Mouse (Mus musculus): Measurements from ENCODE around the gene Fam13a. TPM values are rescaled to one million over a fixed set of nuclear protein-coding genes. Genes with fewer than 3 reads are reported as not detected.

Gene Fam13a
- polyA plus RNA-seq, 1 experiment from 2014 or later = 9.0 TPM

DNA sequence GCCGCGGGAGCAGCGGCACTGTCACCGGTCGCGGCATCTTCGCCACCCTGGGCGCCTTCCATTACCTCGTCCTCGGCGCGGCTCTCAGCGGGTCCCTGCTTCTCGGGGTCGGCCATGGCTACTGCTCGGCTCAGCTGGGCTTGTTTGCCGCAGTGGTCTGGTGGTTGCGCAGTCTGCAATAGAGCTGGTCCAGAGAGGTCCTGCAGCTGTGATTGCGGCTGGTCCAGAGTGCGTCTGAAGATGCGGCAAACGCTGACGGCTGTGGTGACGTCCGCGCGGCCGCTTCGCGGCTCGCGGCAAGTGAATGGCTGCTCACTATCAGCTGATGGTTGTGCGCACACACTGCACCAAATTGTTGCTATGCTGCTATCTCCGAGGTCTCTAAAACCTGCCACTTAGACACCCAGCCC, 117.5 kb downstream of the Fam13a start, which contains the start of gene Nap1l5:
TSS of gene Nap1l5 (minus strand) at position 225 of the 410 bp plus-strand sequence.
- peaks cover 28% of the 10 kb centered on the region for H3K36me3 ChIP-seq (ENCODE audit: control insufficient read depth, insufficient read depth, low read length)
- H3K4me2 ChIP-seq (ENCODE audit: low read length) = peak within 1 kb of the TSS; percentile 67
- H3K27me3 ChIP-seq (ENCODE audit: control insufficient read depth, insufficient read depth, low read length) = no peaks in the 10 kb centered on the region
- H3K4me1 ChIP-seq (ENCODE audit: control insufficient read depth in 2 of 2, insufficient read depth in 2 of 2, low read length in 2 of 2) = peaks cover 0 to 2% of the 10 kb centered on the region in 2 experiments; a peak in 1 of 4 replicates
- 0 out of 2 replicates have a peak, but pooled peaks have one; percentile 39 for ATAC-seq (ENCODE audit: insufficient number of reproducible peaks, insufficient read depth, low FRiP score, low read depth)
- H3K9ac ChIP-seq (ENCODE audit: low read length) = peak within 1 kb of the TSS; percentile 32; the same call in 1 of the 2 replicates
- H3K9me3 ChIP-seq (ENCODE audit: control insufficient read depth, low read length) = peaks cover 16% of the 10 kb centered on the region
- peak within 1 kb of the TSS; percentile 37 to 48 for H3K4me3 ChIP-seq (ENCODE audit: control insufficient read depth in 1 of 2, insufficient read depth in 1 of 2, low read depth in 1 of 2, low read length in 2 of 2)
- WGBS = 54% methylated on average over 34 of the region's 34 CpGs
- H3K27ac ChIP-seq (replicated peaks in 1 of 2; ENCODE audit: control insufficient read depth in 1 of 2, insufficient read depth in 1 of 2, low read depth in 2 of 2, low read length in 2 of 2) = no peak within 1 kb of the TSS

DNA sequence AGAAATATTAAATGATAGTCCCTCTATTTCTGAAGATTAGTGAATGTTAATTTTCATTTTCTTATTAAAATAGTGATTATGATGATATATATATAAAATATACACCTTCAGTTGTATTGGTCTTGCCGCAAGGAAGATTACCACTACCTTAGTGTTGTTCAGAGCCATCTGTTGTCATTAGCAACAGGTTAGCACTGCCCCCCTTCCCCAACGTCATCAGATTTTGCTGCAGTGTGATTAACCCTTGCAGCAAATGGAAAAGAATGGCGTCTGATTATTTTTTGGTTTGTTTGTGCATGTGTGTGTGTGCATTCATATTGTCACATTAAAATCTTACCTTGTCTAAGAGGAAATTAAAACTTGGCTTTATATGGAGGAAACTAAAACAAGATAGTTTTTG, 119.8 kb downstream of the Fam13a start:
- Histone ChIP-seq H3K4me2 (ENCODE audit: low read length) (no peak overlapping the region), H3K9ac (ENCODE audit: low read length) (no peak overlapping the region), H3K4me3 (ENCODE audit: control insufficient read depth in 1 of 2, insufficient read depth in 1 of 2, low read depth in 1 of 2, low read length in 2 of 2) (no peak overlapping the region), H3K9me3 (ENCODE audit: control insufficient read depth, low read length) (peaks cover 16% of the 10 kb centered on the region), H3K27ac (replicated peaks in 1 of 2; ENCODE audit: control insufficient read depth in 1 of 2, insufficient read depth in 1 of 2, low read depth in 2 of 2, low read length in 2 of 2) (no peak overlapping the region), H3K27me3 (ENCODE audit: control insufficient read depth, insufficient read depth, low read length) (no peaks in the 10 kb centered on the region), H3K4me1 (ENCODE audit: control insufficient read depth in 2 of 2, insufficient read depth in 2 of 2, low read length in 2 of 2) (peaks cover 0 to 2% of the 10 kb centered on the region in 2 experiments; a peak in 1 of 4 replicates), H3K36me3 (ENCODE audit: control insufficient read depth, insufficient read depth, low read length) (peaks cover 39% of the 10 kb centered on the region)
- no peak for ATAC-seq (ENCODE audit: insufficient number of reproducible peaks, insufficient read depth, low FRiP score, low read depth)
- whole genome bisulfite sequencing = 64% methylated on average over 3 of the region's 3 CpGs

DNA sequence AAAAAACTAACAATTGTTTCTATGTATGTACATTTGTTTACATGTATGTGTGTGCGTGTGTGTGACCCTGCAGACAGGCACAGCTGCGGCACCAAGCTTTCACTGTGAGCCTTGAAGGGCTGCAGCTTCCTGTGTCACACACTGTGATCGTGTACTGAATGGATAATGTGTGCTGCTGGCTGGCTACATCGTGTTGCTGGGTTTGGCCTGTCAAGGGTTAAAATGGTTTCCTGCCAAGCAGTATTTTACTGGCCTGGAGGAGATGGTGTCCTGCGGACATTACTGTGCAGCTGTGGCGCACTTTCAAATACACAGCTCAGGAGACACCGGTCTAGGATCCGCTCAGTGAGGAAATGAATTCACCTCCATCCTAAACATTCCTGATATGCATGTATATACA, 121.2 kb downstream of the Fam13a start:
- 59% methylated on average over 8 of the region's 8 CpGs for WGBS
- no peak overlapping the region for H3K4me3 ChIP-seq (ENCODE audit: control insufficient read depth in 1 of 2, insufficient read depth in 1 of 2, low read depth in 1 of 2, low read length in 2 of 2)
- H3K4me1 ChIP-seq (ENCODE audit: control insufficient read depth in 2 of 2, insufficient read depth in 2 of 2, low read length in 2 of 2) = peaks cover 0 to 2% of the 10 kb centered on the region in 2 experiments; a peak in 1 of 4 replicates
- H3K9me3 ChIP-seq (ENCODE audit: control insufficient read depth, low read length) = peaks cover 16% of the 10 kb centered on the region
- H3K4me2 ChIP-seq (ENCODE audit: low read length) = no peak overlapping the region
- peaks cover 39% of the 10 kb centered on the region for H3K36me3 ChIP-seq (ENCODE audit: control insufficient read depth, insufficient read depth, low read length)
- ATAC-seq (ENCODE audit: insufficient number of reproducible peaks, insufficient read depth, low FRiP score, low read depth) = no peak
- H3K27ac ChIP-seq (replicated peaks in 1 of 2; ENCODE audit: control insufficient read depth in 1 of 2, insufficient read depth in 1 of 2, low read depth in 2 of 2, low read length in 2 of 2) = 0 out of 4 replicates have a peak overlapping the region, but pooled peaks of 1 of the 2 experiments have one; percentile 6
- H3K27me3 ChIP-seq (ENCODE audit: control insufficient read depth, insufficient read depth, low read length) = no peaks in the 10 kb centered on the region
- H3K9ac ChIP-seq (ENCODE audit: low read length) = no peak overlapping the region

DNA sequence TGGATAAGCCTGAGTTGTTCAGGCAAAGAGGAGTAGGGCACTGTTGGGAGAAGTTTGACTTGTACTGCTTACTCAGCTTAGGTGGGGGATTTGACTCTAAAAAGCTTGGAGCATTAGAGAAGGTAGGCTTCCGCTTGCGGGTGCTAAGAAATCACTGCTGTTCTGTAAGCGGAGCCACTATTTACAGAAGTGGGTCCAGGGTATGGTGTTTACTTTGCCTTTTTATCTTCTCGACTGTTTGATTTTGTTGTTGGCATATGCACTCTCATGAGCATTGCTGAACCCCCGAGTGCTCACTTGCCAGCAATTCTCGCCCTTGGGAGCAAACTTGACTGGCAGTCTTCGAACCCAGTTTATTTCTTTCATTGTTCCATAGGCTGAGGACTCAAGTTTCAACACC, 123.8 kb downstream of the Fam13a start:
- H3K4me2 ChIP-seq (ENCODE audit: low read length) = no peak overlapping the region
- no peak overlapping the region for H3K4me3 ChIP-seq (ENCODE audit: control insufficient read depth in 1 of 2, insufficient read depth in 1 of 2, low read depth in 1 of 2, low read length in 2 of 2)
- no peak overlapping the region for H3K9ac ChIP-seq (ENCODE audit: low read length)
- 90% methylated on average over 7 of the region's 7 CpGs for WGBS
- H3K9me3 ChIP-seq (ENCODE audit: control insufficient read depth, low read length) = no peaks in the 10 kb centered on the region
- ATAC-seq (ENCODE audit: insufficient number of reproducible peaks, insufficient read depth, low FRiP score, low read depth) = no peak
- peaks cover 34% of the 10 kb centered on the region for H3K36me3 ChIP-seq (ENCODE audit: control insufficient read depth, insufficient read depth, low read length)
- no peaks in the 10 kb centered on the region for H3K27me3 ChIP-seq (ENCODE audit: control insufficient read depth, insufficient read depth, low read length)
- H3K4me1 ChIP-seq (ENCODE audit: control insufficient read depth in 2 of 2, insufficient read depth in 2 of 2, low read length in 2 of 2) = peaks cover 0 to 7% of the 10 kb centered on the region in 2 experiments; a peak in 2 of 4 replicates
- H3K27ac ChIP-seq (replicated peaks in 1 of 2; ENCODE audit: control insufficient read depth in 1 of 2, insufficient read depth in 1 of 2, low read depth in 2 of 2, low read length in 2 of 2) = no peak overlapping the region

DNA sequence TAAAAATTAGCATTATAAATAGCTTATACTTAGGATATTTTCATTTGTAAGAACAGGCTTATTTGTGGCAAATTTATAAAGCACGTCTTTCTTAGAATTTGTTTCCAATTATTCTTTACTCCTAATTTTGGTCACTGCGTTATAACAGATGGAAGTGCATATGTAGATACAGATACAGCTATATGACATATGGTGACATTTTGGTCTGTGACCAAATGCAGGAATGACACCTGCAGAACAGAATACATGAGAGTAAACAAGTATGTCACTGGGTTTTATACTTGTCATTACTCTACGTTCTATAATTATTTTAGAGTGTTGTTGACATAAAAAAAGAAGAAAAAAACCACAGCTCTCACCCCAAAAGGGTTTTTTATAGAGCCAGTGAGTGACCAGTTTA, 125.3 kb downstream of the Fam13a start:
- no peak overlapping the region for H3K27ac ChIP-seq (replicated peaks in 1 of 2; ENCODE audit: control insufficient read depth in 1 of 2, insufficient read depth in 1 of 2, low read depth in 2 of 2, low read length in 2 of 2)
- peaks cover 0 to 7% of the 10 kb centered on the region in 2 experiments; a peak in 2 of 4 replicates for H3K4me1 ChIP-seq (ENCODE audit: control insufficient read depth in 2 of 2, insufficient read depth in 2 of 2, low read length in 2 of 2)
- H3K9me3 ChIP-seq (ENCODE audit: control insufficient read depth, low read length) = no peaks in the 10 kb centered on the region
- H3K9ac ChIP-seq (ENCODE audit: low read length) = no peak overlapping the region
- H3K4me2 ChIP-seq (ENCODE audit: low read length) = no peak overlapping the region
- peaks cover 42% of the 10 kb centered on the region for H3K36me3 ChIP-seq (ENCODE audit: control insufficient read depth, insufficient read depth, low read length)
- no peaks in the 10 kb centered on the region for H3K27me3 ChIP-seq (ENCODE audit: control insufficient read depth, insufficient read depth, low read length)
- ATAC-seq (ENCODE audit: insufficient number of reproducible peaks, insufficient read depth, low FRiP score, low read depth) = no peak
- H3K4me3 ChIP-seq (ENCODE audit: control insufficient read depth in 1 of 2, insufficient read depth in 1 of 2, low read depth in 1 of 2, low read length in 2 of 2) = no peak overlapping the region
- WGBS = 94% methylated on average over 3 of the region's 3 CpGs

DNA sequence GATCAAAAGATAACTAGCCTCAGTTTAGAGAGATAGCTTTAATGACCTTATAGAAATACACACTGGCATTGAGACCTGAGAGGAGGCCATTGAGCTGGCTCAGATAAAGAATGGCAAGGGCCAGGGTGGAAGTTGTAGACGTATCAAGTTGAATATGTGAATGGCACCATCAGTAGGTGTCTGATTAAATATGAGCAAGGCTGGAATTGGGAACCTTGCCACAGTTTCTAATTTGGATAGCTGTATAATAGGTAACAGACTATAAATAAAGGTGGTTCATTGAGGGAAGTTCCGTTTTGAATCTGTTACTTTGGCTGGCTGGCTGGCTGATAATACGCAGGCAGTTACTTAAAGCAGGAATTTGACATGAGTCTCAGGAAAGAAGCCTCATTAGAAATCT, 127.7 kb downstream of the Fam13a start:
- Histone ChIP-seq H3K27ac (replicated peaks in 1 of 2; ENCODE audit: control insufficient read depth in 1 of 2, insufficient read depth in 1 of 2, low read depth in 2 of 2, low read length in 2 of 2) (peak overlapping the region in 1 of 2 experiments; percentile 59; a peak in 2 of 4 replicates), H3K4me1 (ENCODE audit: control insufficient read depth in 2 of 2, insufficient read depth in 2 of 2, low read length in 2 of 2) (peaks cover 0 to 7% of the 10 kb centered on the region in 2 experiments; a peak in 2 of 4 replicates), H3K4me2 (ENCODE audit: low read length) (no peak overlapping the region), H3K9me3 (ENCODE audit: control insufficient read depth, low read length) (no peaks in the 10 kb centered on the region), H3K36me3 (ENCODE audit: control insufficient read depth, insufficient read depth, low read length) (peaks cover 66% of the 10 kb centered on the region), H3K9ac (ENCODE audit: low read length) (no peak overlapping the region), H3K4me3 (ENCODE audit: control insufficient read depth in 1 of 2, insufficient read depth in 1 of 2, low read depth in 1 of 2, low read length in 2 of 2) (no peak overlapping the region), H3K27me3 (ENCODE audit: control insufficient read depth, insufficient read depth, low read length) (no peaks in the 10 kb centered on the region)
- 39% methylated on average over 3 of the region's 3 CpGs for WGBS
- ATAC-seq (ENCODE audit: insufficient number of reproducible peaks, insufficient read depth, low FRiP score, low read depth) = no peak

DNA sequence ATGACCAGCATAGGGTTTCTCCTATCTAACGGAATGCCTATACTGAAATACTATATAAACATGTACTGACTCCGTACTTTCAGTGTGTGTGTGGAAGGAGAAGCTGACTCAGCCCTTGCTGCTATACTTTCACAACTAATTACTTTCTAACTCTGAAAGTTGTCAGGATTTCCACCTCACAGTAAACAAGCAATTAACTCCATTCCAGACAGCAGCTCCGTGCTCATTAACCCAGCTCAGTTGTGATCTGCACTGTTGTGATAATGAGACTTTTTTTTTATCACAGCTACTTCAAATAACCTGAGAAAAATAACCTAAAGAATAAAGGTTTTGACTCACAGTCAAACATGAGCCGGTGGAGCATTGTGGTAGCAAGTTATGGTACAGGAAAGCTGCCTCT, 129.4 kb downstream of the Fam13a start:
- H3K36me3 ChIP-seq (ENCODE audit: control insufficient read depth, insufficient read depth, low read length) = peaks cover 71% of the 10 kb centered on the region
- WGBS = 95% methylated on average over 4 of the region's 4 CpGs
- H3K9me3 ChIP-seq (ENCODE audit: control insufficient read depth, low read length) = no peaks in the 10 kb centered on the region
- H3K4me3 ChIP-seq (ENCODE audit: control insufficient read depth in 1 of 2, insufficient read depth in 1 of 2, low read depth in 1 of 2, low read length in 2 of 2) = no peak overlapping the region
- ATAC-seq (ENCODE audit: insufficient number of reproducible peaks, insufficient read depth, low FRiP score, low read depth) = no peak
- no peaks in the 10 kb centered on the region for H3K27me3 ChIP-seq (ENCODE audit: control insufficient read depth, insufficient read depth, low read length)
- no peak overlapping the region for H3K4me2 ChIP-seq (ENCODE audit: low read length)
- no peak overlapping the region for H3K9ac ChIP-seq (ENCODE audit: low read length)
- peaks cover 0 to 7% of the 10 kb centered on the region in 2 experiments; a peak in 2 of 4 replicates for H3K4me1 ChIP-seq (ENCODE audit: control insufficient read depth in 2 of 2, insufficient read depth in 2 of 2, low read length in 2 of 2)
- no peak overlapping the region for H3K27ac ChIP-seq (replicated peaks in 1 of 2; ENCODE audit: control insufficient read depth in 1 of 2, insufficient read depth in 1 of 2, low read depth in 2 of 2, low read length in 2 of 2)

DNA sequence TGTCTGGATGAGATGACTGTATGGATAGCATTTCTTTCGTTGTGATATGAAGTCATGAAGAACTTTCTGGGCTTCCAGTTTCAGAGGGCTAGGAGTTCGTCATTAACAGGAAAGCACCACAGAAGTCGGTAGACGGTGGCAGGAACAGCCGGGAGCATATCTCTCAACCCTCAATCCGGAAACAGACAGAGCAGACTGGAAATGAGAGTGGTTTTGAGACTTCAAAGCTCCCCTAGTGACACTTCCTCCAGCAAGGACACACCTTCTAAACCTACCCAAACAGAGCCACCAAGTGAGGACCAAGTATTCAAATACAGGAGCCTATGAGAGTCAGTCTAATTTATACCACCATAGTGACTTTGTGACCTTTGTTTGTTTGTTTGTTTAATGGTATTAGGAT, 131.0 kb downstream of the Fam13a start:
- peaks cover 0 to 7% of the 10 kb centered on the region in 2 experiments; a peak in 2 of 4 replicates for H3K4me1 ChIP-seq (ENCODE audit: control insufficient read depth in 2 of 2, insufficient read depth in 2 of 2, low read length in 2 of 2)
- H3K4me2 ChIP-seq (ENCODE audit: low read length) = no peak overlapping the region
- no peak for ATAC-seq (ENCODE audit: insufficient number of reproducible peaks, insufficient read depth, low FRiP score, low read depth)
- H3K27me3 ChIP-seq (ENCODE audit: control insufficient read depth, insufficient read depth, low read length) = no peaks in the 10 kb centered on the region
- no peak overlapping the region for H3K9ac ChIP-seq (ENCODE audit: low read length)
- no peaks in the 10 kb centered on the region for H3K9me3 ChIP-seq (ENCODE audit: control insufficient read depth, low read length)
- H3K36me3 ChIP-seq (ENCODE audit: control insufficient read depth, insufficient read depth, low read length) = peaks cover 88% of the 10 kb centered on the region
- 72% methylated on average over 6 of the region's 6 CpGs for WGBS
- H3K27ac ChIP-seq (replicated peaks in 1 of 2; ENCODE audit: control insufficient read depth in 1 of 2, insufficient read depth in 1 of 2, low read depth in 2 of 2, low read length in 2 of 2) = no peak overlapping the region
- H3K4me3 ChIP-seq (ENCODE audit: control insufficient read depth in 1 of 2, insufficient read depth in 1 of 2, low read depth in 1 of 2, low read length in 2 of 2) = no peak overlapping the region
